Mouse (Mus musculus): Measurements from ENCODE around the gene Ptpn9.

- TF ChIP-seq CHD1 (IDR thresholded peaks at IDR 0.05; ENCODE audit: low read depth, low read length), result no peak
- TF ChIP-seq CTCF (conservative IDR thresholded peaks at IDR 0.05 in 1 of 2, IDR thresholded peaks at IDR 0.05 in 1 of 2; ENCODE audit: low read depth in 2 of 2, low read length in 2 of 2), result no peak
- TF ChIP-seq TBP (conservative IDR thresholded peaks at IDR 0.05; ENCODE audit: low read depth, low read length), result no peak
- no peak for TF ChIP-seq MAFK (IDR thresholded peaks at IDR 0.05; ENCODE audit: insufficient replicate concordance, low read length)
- no peak for TF ChIP-seq UBTF (IDR thresholded peaks at IDR 0.05; ENCODE audit: low read depth, low read length)
These were observed 73.5 kb downstream of the Ptpn9 start for GRCm38 (mm10) chr9:57068266-57068665.

Measured in CH12.LX (cell line).